Mouse (Mus musculus): ENCODE data around the gene Fnip2. TPM values are rescaled to one million over a fixed set of nuclear protein-coding genes. Genes with fewer than 3 reads are reported as not detected.

The Fnip2 gene
- polyA plus RNA-seq, 1 experiment from 2014 or later, result 2.0 TPM

GRCm38 (mm10) chr3:79527921-79528320 is 39.7 kb downstream of the Fnip2 start:
- no peak overlapping the region for H3K9ac ChIP-seq (ENCODE audit: low read depth, low read length)
- DNase-seq (ENCODE audit: low spot score), result no peak
- no peaks in the 10 kb centered on the region for H3K9me3 ChIP-seq (ENCODE audit: control insufficient read depth, low read length)
- no peak for ATAC-seq (ENCODE audit: low read depth)
- H3K27me3 ChIP-seq (replicated peaks; ENCODE audit: control insufficient read depth, insufficient read depth, low read length), result no peaks in the 10 kb centered on the region
- WGBS, result 49% methylated on average over 8 of the region's 8 CpGs
- no peak overlapping the region for H3K4me2 ChIP-seq (ENCODE audit: low read depth, low read length)
- no peak overlapping the region for H3K4me3 ChIP-seq (ENCODE audit: low read depth, low read length)
- no peak overlapping the region; the same call in 1 of the 2 replicates for H3K27ac ChIP-seq (replicated peaks; ENCODE audit: low read depth, low read length)
- no peaks in the 10 kb centered on the region for H3K36me3 ChIP-seq (ENCODE audit: control insufficient read depth, insufficient read depth, low read length)
- H3K4me1 ChIP-seq (ENCODE audit: control insufficient read depth, insufficient read depth, low read length), result peaks cover 14% of the 10 kb centered on the region

GRCm38 (mm10) chr3:79527521-79527920 is 40.1 kb downstream of the Fnip2 start:
- Histone ChIP-seq H3K4me3 (ENCODE audit: low read depth, low read length) (no peak overlapping the region), H3K4me1 (ENCODE audit: control insufficient read depth, insufficient read depth, low read length) (peaks cover 14% of the 10 kb centered on the region), H3K27me3 (replicated peaks; ENCODE audit: control insufficient read depth, insufficient read depth, low read length) (no peaks in the 10 kb centered on the region), H3K4me2 (ENCODE audit: low read depth, low read length) (no peak overlapping the region), H3K27ac (replicated peaks; ENCODE audit: low read depth, low read length) (no peak overlapping the region), H3K9me3 (ENCODE audit: control insufficient read depth, low read length) (no peaks in the 10 kb centered on the region), H3K36me3 (ENCODE audit: control insufficient read depth, insufficient read depth, low read length) (no peaks in the 10 kb centered on the region), H3K9ac (ENCODE audit: low read depth, low read length) (no peak overlapping the region)
- 73% methylated on average over 3 of the region's 3 CpGs for WGBS
- no peak for ATAC-seq (ENCODE audit: low read depth)
- DNase-seq (ENCODE audit: low spot score), result no peak

- Histone ChIP-seq H3K9ac (ENCODE audit: low read depth, low read length) (no peak overlapping the region), H3K27me3 (replicated peaks; ENCODE audit: control insufficient read depth, insufficient read depth, low read length) (no peaks in the 10 kb centered on the region), H3K27ac (replicated peaks; ENCODE audit: low read depth, low read length) (no peak overlapping the region), H3K36me3 (ENCODE audit: control insufficient read depth, insufficient read depth, low read length) (no peaks in the 10 kb centered on the region), H3K4me1 (ENCODE audit: control insufficient read depth, insufficient read depth, low read length) (peaks cover 21% of the 10 kb centered on the region; the same call in 1 of the 2 replicates), H3K4me2 (ENCODE audit: low read depth, low read length) (no peak overlapping the region), H3K9me3 (ENCODE audit: control insufficient read depth, low read length) (no peaks in the 10 kb centered on the region), H3K4me3 (ENCODE audit: low read depth, low read length) (no peak overlapping the region)
- WGBS, result 69% methylated on average over 4 of the region's 4 CpGs
- DNase-seq (ENCODE audit: low spot score) (no peak), ATAC-seq (ENCODE audit: low read depth) (no peak)
These were observed 44.2 kb downstream of the Fnip2 start for GRCm38 (mm10) chr3:79523349-79523748.

GRCm38 (mm10) chr3:79519862-79520261 is 47.7 kb downstream of the Fnip2 start:
- no peak overlapping the region for H3K4me3 ChIP-seq (ENCODE audit: low read depth, low read length)
- H3K4me1 ChIP-seq (ENCODE audit: control insufficient read depth, insufficient read depth, low read length), result peaks cover 15% of the 10 kb centered on the region; the same call in 1 of the 2 replicates
- no peaks in the 10 kb centered on the region for H3K9me3 ChIP-seq (ENCODE audit: control insufficient read depth, low read length)
- no peaks in the 10 kb centered on the region for H3K27me3 ChIP-seq (replicated peaks; ENCODE audit: control insufficient read depth, insufficient read depth, low read length)
- H3K36me3 ChIP-seq (ENCODE audit: control insufficient read depth, insufficient read depth, low read length), result no peaks in the 10 kb centered on the region
- ATAC-seq (ENCODE audit: low read depth) (no peak), DNase-seq (ENCODE audit: low spot score) (no peak)
- H3K9ac ChIP-seq (ENCODE audit: low read depth, low read length), result no peak overlapping the region
- H3K4me2 ChIP-seq (ENCODE audit: low read depth, low read length), result no peak overlapping the region
- H3K27ac ChIP-seq (replicated peaks; ENCODE audit: low read depth, low read length), result no peak overlapping the region
- 60% methylated on average over 9 of the region's 9 CpGs for WGBS

- 31% methylated on average over 13 of the region's 13 CpGs for WGBS
- no peaks in the 10 kb centered on the region for H3K36me3 ChIP-seq (ENCODE audit: control insufficient read depth, insufficient read depth, low read length)
- H3K4me3 ChIP-seq (ENCODE audit: low read depth, low read length), result no peak overlapping the region
- ATAC-seq (ENCODE audit: low read depth) (peak; percentile 48), DNase-seq (ENCODE audit: low spot score) (peak; percentile 67)
- H3K4me2 ChIP-seq (ENCODE audit: low read depth, low read length), result no peak overlapping the region
- H3K27ac ChIP-seq (replicated peaks; ENCODE audit: low read depth, low read length), result no peak overlapping the region; the same call in 1 of the 2 replicates
- H3K9me3 ChIP-seq (ENCODE audit: control insufficient read depth, low read length), result no peaks in the 10 kb centered on the region
- no peaks in the 10 kb centered on the region for H3K27me3 ChIP-seq (replicated peaks; ENCODE audit: control insufficient read depth, insufficient read depth, low read length)
- peak overlapping the region; percentile 28; the same call in 1 of the 2 replicates for H3K9ac ChIP-seq (ENCODE audit: low read depth, low read length)
- peaks cover 15% of the 10 kb centered on the region; the same call in 1 of the 2 replicates for H3K4me1 ChIP-seq (ENCODE audit: control insufficient read depth, insufficient read depth, low read length)
These were observed 48.7 kb downstream of the Fnip2 start for GRCm38 (mm10) chr3:79518761-79519527.

GRCm38 (mm10) chr3:79517884-79518591 is 49.6 kb downstream of the Fnip2 start:
- no peak overlapping the region for H3K4me3 ChIP-seq (ENCODE audit: low read depth, low read length)
- H3K36me3 ChIP-seq (ENCODE audit: control insufficient read depth, insufficient read depth, low read length), result no peaks in the 10 kb centered on the region
- WGBS, result 57% methylated on average over 17 of the region's 17 CpGs
- H3K4me2 ChIP-seq (ENCODE audit: low read depth, low read length), result no peak overlapping the region
- DNase-seq (ENCODE audit: low spot score) (peak; percentile 48), ATAC-seq (ENCODE audit: low read depth) (peak; percentile 70; the same call in 1 of the 2 replicates)
- H3K27me3 ChIP-seq (replicated peaks; ENCODE audit: control insufficient read depth, insufficient read depth, low read length), result no peaks in the 10 kb centered on the region
- no peak overlapping the region for H3K9ac ChIP-seq (ENCODE audit: low read depth, low read length)
- H3K9me3 ChIP-seq (ENCODE audit: control insufficient read depth, low read length), result no peaks in the 10 kb centered on the region
- H3K4me1 ChIP-seq (ENCODE audit: control insufficient read depth, insufficient read depth, low read length), result peaks cover 15% of the 10 kb centered on the region; the same call in 1 of the 2 replicates
- no peak overlapping the region for H3K27ac ChIP-seq (replicated peaks; ENCODE audit: low read depth, low read length)

GRCm38 (mm10) chr3:79516958-79517357 is 50.6 kb downstream of the Fnip2 start:
- ATAC-seq (ENCODE audit: low read depth) (no peak), DNase-seq (ENCODE audit: low spot score) (no peak)
- no peak overlapping the region for H3K4me2 ChIP-seq (ENCODE audit: low read depth, low read length)
- H3K27ac ChIP-seq (replicated peaks; ENCODE audit: low read depth, low read length), result no peak overlapping the region
- WGBS, result 88% methylated on average over 4 of the region's 4 CpGs
- H3K4me3 ChIP-seq (ENCODE audit: low read depth, low read length), result no peak overlapping the region
- H3K9ac ChIP-seq (ENCODE audit: low read depth, low read length), result no peak overlapping the region
- no peaks in the 10 kb centered on the region for H3K27me3 ChIP-seq (replicated peaks; ENCODE audit: control insufficient read depth, insufficient read depth, low read length)
- H3K36me3 ChIP-seq (ENCODE audit: control insufficient read depth, insufficient read depth, low read length), result no peaks in the 10 kb centered on the region
- H3K4me1 ChIP-seq (ENCODE audit: control insufficient read depth, insufficient read depth, low read length), result peaks cover 15% of the 10 kb centered on the region; the same call in 1 of the 2 replicates
- H3K9me3 ChIP-seq (ENCODE audit: control insufficient read depth, low read length), result no peaks in the 10 kb centered on the region

GRCm38 (mm10) chr3:79516099-79516920 is 51.3 kb downstream of the Fnip2 start:
- peak; percentile 62 for ATAC-seq (ENCODE audit: low read depth)

More at GRCm38 (mm10) chr3:79516099-79516920, 51.3 kb downstream of the Fnip2 start:
- Histone ChIP-seq H3K4me1 (ENCODE audit: control insufficient read depth, insufficient read depth, low read length) (peaks cover 15% of the 10 kb centered on the region; the same call in 1 of the 2 replicates), H3K9me3 (ENCODE audit: control insufficient read depth, low read length) (no peaks in the 10 kb centered on the region), H3K9ac (ENCODE audit: low read depth, low read length) (no peak overlapping the region), H3K27me3 (replicated peaks; ENCODE audit: control insufficient read depth, insufficient read depth, low read length) (no peaks in the 10 kb centered on the region), H3K27ac (replicated peaks; ENCODE audit: low read depth, low read length) (no peak overlapping the region), H3K4me3 (ENCODE audit: low read depth, low read length) (no peak overlapping the region), H3K4me2 (ENCODE audit: low read depth, low read length) (no peak overlapping the region), H3K36me3 (ENCODE audit: control insufficient read depth, insufficient read depth, low read length) (no peaks in the 10 kb centered on the region)
- WGBS, result 62% methylated on average over 14 of the region's 14 CpGs
- DNase-seq (ENCODE audit: low spot score), result peak; percentile 76

Data from embryonic facial prominence, embryonic 14.5 days (tissue).